Mouse (Mus musculus) kidney, adult 9 months (tissue): ENCODE measurements around the gene Cpne5.
A peak's percentile ranks its signal among the peaks of the same experiment; 100 is the strongest.
"Not testable (repeated sequence)": the region's sequence is repeated elsewhere in the genome, so short reads cannot be mapped to it uniquely, and the experiment has no call there.

Experiments
- DNase-seq: peaks from one replicate; pipeline ENCODE4 v3.0.0; 2022

Gene Cpne5

GRCm38 (mm10) chr17:29237772-29238420 is at the start of gene Cpne5:
TSS of gene Cpne5 (minus strand) at chr17:29238167.
- DNase-seq = no peak

- DNase-seq = no peak
These were observed 44.4 kb upstream of the Cpne5 start for GRCm38 (mm10) chr17:29282216-29282952.

DNA sequence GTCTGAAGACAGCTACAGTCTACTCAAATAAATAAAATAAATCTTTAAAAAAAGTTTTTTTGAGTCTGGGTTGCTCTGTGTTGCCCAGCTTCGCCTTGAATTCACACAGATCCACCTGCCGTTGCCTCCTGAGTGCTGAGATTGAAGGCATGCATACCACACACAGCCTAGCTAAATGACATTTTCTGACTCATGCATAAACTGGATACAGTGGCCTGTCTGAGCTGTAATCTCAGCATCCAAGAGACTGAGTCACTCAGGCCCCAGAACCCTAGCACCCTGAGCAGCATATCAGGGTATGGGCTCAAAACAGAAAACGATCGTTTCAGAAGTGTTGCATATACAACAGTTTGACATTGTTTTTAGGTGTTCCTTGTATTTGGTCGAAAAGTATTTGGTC is 43.6 kb upstream of the Cpne5 start:
- DNase-seq = no peak

GRCm38 (mm10) chr17:29280422-29280821 is 42.5 kb upstream of the Cpne5 start:
- DNase-seq = no peak

DNA sequence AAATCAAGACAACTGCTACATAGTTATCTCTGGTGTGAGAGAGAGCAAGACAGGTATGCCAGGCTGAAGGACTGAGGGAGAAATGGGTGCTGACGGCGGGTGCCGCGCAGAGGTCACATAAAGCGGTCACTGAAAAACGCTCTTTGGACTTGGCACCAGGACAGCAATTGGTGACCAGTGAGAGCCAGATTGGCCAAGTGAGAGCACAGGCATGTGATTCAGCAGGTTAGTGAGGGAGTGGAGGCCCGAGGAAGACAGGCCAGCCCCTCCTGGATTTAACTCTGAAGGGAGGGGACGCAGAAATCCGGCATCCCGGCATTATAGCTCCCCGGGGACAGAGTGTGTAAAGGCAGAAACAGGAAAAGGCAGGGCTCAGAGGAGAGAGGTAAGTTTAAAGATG is 35.9 kb upstream of the Cpne5 start:
- peak; percentile 96 for DNase-seq

- no peak for DNase-seq
These were observed 35.2 kb upstream of the Cpne5 start for GRCm38 (mm10) chr17:29273156-29273555.

DNA sequence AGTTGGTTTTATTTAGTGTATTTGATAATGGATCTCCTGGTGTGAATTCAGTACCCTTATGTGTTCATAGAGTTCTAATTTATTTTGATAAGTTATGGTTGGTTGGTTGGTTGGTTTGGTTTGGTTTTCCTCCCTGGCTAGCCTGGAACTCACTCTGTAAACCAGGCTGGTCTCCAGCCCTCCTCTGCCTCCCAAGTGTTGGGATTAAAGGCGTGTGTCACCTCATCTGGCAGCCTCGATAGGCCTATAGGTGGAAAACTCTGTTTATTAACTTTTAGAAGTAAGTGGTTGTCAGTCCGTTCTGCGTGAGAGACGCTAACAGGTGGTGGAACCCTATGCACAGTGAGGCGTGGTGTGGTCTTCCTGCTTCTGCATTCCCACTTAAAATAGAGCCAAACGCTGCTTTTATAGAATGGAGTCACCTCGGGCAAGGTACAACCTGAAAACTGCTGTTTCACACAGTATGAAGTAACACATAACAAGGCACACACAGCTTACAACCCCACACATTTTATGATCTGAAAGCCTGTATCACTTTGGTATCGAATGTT is 32.3 kb upstream of the Cpne5 start:
- no peak for DNase-seq

DNA sequence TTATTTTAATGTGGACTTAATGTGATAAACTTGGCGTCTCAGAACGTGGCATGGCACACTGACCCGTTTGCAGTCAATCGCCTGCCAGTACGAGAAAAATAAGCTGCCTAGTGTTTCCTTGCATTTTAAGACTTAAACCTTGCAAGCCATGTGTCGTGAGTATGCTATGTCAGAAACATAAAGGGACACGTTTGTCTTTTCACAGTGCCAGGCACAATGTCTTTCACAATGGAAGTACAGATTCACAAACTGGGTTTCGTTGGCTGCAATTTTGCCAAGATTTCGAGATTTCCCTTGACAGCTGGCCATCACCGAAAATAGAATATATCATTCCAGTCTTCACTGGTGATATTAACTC is 31.4 kb upstream of the Cpne5 start:
- no peak for DNase-seq

GRCm38 (mm10) chr17:29268682-29269348 is 30.8 kb upstream of the Cpne5 start, which contains the start of gene BC004004:
TSS of gene BC004004 (plus strand) at chr17:29268788.
- peak; percentile 98 for DNase-seq

DNA sequence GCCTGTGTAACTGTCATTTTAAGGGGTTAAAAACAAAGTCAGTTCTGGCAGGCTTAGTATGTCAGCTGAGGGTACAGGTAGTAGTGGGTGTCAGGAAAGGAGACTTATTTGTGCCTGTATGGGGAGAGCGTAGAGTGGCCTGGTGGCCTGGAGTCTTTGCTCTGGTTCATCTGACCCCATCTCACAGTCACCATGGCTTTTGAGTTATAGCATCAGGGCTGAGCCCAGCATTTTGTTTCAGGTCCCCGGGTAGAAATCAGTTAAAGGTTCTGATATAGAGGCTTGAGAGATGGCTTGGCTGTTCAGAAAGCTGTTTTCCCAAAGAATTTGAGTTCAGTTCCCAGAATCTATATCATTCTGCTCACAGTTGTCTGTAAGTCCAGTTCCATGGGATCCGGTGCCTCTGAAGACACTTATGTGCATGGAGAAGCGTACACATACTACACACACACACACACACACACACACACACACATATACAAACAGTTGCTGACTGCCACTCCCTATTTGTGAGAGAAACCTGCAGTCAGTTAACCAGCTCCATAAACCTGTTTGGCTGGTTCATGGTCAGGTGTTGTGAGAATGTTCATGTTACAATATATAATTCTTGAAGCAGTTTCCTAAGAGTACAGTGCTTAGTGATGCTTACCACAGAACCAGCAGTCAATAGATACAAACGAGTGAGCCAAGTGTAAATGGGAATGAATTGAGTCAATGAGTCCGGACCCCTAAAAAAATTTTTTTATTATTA is 30.1 kb upstream of the Cpne5 start:
- peak; percentile 61 for DNase-seq

- DNase-seq = not testable (repeated sequence)
These were observed 29.1 kb upstream of the Cpne5 start for GRCm38 (mm10) chr17:29267040-29267439.

GRCm38 (mm10) chr17:29264760-29265159 is 26.8 kb upstream of the Cpne5 start:
- no peak for DNase-seq

GRCm38 (mm10) chr17:29263840-29264633 is 26.1 kb upstream of the Cpne5 start, which contains the start of gene Ppil1:
TSS of gene Ppil1 (minus strand) at chr17:29264186.
- peak; percentile 84 for DNase-seq

GRCm38 (mm10) chr17:29263417-29263816 is 25.4 kb upstream of the Cpne5 start:
- no peak for DNase-seq

GRCm38 (mm10) chr17:29262259-29262649 is 24.3 kb upstream of the Cpne5 start:
- DNase-seq = no peak

DNA sequence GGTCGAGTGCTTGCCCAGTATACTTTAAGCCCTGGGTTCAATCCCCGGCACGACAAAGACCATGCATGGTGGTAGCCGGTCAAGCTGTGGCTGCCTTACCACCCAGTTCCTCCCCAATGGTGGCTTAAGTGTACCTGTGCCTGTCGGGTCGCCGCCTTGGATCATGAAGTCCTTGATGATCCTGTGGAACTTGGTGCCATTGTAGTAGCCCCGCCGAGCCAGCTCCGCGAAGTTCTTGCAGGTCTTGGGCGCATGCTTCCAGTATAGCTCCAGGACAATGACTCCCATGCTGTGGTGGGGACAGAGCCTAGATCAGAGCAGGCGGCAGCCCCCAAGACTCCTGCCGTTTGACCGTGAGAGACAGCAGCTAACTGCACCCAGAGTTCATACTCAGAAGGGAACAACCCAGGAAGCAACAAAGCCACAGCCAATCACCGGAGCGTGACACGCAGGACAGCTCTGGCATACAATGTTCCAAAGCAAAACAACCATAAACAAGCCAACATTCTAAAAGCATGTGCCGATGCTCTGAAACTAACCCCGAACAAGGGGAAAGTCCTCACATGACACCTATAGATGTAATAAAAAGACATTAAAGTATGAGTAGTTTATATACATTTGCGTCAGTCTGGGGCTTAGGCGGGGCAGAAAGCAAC is 23.8 kb upstream of the Cpne5 start:
- DNase-seq = no peak

DNA sequence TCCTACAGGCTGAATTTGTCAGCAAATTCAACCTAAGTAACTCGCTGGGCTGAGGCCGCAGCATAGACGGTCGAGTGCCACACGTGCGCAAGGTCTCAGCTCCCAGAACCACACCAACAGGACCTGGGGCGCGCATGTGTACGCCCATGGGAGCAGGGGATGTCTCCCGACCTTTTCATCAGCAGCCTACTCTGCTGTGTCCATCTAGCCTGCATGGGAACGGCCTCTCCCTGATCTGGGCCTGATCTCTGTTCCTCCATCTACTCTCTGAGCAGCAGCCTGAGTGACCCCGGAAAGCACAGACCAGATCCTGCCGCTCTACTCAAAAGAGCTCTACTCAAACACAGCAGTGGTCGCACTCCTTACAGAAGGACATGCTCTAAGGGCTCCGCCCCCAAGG is 22.5 kb upstream of the Cpne5 start:
- no peak for DNase-seq

- peak; percentile 80 for DNase-seq
These were observed 21.5 kb upstream of the Cpne5 start for GRCm38 (mm10) chr17:29259489-29259888.

DNA sequence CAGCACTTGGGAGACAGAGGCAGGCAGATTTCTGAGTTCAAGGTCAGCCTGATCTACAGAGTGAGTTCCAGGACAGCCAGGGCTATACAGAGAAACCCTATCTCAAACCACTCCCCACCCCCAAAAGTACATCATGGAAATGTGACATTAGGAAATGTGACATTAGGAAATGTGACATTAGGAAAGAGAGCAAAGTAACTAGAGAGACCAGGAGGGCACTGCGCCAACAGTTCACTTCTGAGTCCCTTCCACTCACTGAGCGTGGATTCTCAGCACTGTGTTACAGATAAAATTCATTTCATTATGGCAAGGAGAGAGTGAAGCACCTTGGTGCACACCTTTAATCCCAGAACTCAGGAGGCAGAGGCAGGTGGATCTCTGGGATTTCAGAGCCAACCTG is 21.0 kb upstream of the Cpne5 start:
- DNase-seq = no peak

DNA sequence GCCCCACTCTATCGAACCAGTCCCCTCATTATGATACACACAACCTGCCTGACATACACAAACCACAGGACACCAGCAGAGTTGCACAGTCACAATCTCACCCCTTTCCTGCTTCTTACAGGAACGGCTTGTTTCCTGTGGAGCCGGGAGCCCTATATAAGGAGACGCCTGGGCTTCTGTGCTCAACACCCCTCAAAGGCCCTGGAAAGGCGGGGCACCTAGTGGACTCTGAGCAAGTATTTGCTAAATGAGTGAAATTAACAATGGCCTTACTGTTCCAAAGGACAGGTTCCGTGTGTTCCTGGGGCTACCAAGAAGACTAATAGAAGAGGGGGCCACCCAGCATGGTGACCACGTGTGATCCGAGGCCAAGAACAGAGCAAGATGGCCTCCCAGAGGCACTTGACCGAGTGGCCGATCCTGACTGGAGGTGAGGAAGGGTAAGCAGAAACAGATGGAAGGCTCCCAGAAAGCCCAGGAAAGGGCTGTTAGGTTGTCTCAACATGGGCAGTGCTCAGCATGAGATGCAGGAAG is 20.1 kb upstream of the Cpne5 start:
- DNase-seq = no peak

DNA sequence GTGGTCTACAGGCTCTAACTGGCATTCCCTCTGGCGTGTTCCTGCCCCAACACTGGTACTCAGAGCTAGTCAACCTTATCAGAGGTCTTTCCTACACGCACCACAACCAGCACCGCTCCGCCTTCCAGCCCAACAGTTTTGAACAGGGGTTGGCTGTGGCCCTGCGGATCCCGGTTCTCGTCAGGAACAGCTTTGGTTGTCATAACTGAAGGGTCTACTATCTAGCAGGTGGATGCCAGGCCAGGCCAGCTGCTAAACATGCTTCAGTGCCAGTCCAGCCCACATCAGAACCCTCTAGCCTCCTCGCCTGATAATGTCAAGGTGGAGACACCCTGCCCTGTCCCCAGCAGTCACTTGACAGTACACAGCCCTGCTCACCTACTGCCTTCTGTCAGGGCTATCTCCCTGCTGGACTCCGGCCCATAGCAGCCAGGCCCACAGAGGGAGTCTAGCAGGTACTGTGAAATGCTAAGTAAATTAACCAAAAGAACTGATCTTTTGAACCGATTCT is 19.1 kb upstream of the Cpne5 start:
- DNase-seq = no peak
